Mouse (Mus musculus): Measurements from ENCODE around the gene Mpp3. TPM values are rescaled to one million over a fixed set of nuclear protein-coding genes. Genes with fewer than 3 reads are reported as not detected.

Gene Mpp3
- polyA plus RNA-seq, 1 experiment from 2014 or later, result 11.3 TPM

DNA sequence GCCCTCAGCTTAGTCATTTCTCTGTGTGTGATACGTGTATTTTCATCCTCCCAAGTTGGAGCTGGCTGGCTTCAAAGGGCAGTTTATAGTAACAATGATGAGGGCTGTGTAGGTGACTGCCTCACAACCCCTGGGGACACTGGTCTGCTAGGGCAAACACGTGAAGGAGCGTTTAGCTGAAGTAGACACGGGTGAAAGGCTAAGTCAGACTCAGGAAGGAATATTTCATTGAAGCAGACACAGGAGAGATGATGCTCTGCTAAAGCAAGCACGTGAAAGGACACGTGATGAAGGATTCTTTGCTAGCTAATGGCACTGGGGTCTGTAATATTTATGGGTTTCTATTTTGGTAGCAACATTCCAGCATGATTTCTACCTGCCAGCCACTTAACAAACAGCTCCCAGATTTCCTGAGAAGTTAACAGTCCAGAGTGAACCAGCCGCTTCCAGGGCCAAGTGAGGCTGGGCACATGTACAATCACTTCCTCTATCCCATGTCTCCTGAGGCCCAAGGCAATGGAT lies 16.5 kb upstream of the Mpp3 start:
- Histone ChIP-seq H3K9ac (ENCODE audit: low read length) (no peak overlapping the region), H3K4me1 (ENCODE audit: control insufficient read depth, insufficient read depth, low read length) (no peaks in the 10 kb centered on the region), H3K27me3 (ENCODE audit: control insufficient read depth, insufficient read depth, low read length) (no peaks in the 10 kb centered on the region), H3K36me3 (ENCODE audit: control insufficient read depth, insufficient read depth, low read length) (no peaks in the 10 kb centered on the region), H3K4me2 (ENCODE audit: low read depth, severe bottlenecking) (no peak overlapping the region), H3K27ac (replicated peaks; ENCODE audit: low read depth, low read length) (no peak overlapping the region), H3K4me3 (ENCODE audit: low read depth, low read length) (no peak overlapping the region), H3K9me3 (ENCODE audit: control insufficient read depth, low read length) (peaks cover 8% of the 10 kb centered on the region; the same call in 1 of the 2 replicates)
- ATAC-seq (ENCODE audit: insufficient number of reproducible peaks, low FRiP score, low TSS enrichment, low read depth) (no peak), DNase-seq (ENCODE audit: low spot score) (no peak)
- WGBS, result 87% methylated on average over 7 of the region's 7 CpGs

DNA sequence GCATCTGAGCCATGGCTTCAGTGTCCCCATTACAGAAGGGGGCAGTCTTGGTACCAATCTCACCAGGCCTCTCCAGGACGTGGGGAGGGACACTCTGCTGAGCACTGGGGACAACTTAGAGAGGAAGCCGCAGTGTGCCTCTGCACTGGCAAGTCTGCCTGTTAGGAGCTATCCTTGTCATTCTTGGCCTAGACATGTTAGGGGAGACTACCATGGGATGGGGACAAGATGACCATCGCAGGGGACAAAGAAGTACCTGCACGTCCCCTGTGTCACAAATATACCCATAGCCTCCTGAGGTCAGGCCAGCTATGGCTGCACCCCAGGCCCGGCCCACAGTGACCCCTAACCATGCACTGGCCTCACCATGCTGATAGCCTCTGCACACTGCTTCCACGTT lies 15.1 kb upstream of the Mpp3 start:
- no peaks in the 10 kb centered on the region for H3K27me3 ChIP-seq (ENCODE audit: control insufficient read depth, insufficient read depth, low read length)
- H3K27ac ChIP-seq (replicated peaks; ENCODE audit: low read depth, low read length), result no peak overlapping the region
- H3K4me2 ChIP-seq (ENCODE audit: low read depth, severe bottlenecking), result no peak overlapping the region
- ATAC-seq (ENCODE audit: insufficient number of reproducible peaks, low FRiP score, low TSS enrichment, low read depth), result no peak
- 88% methylated on average over 6 of the region's 6 CpGs for WGBS
- no peaks in the 10 kb centered on the region for H3K4me1 ChIP-seq (ENCODE audit: control insufficient read depth, insufficient read depth, low read length)
- no peaks in the 10 kb centered on the region for H3K36me3 ChIP-seq (ENCODE audit: control insufficient read depth, insufficient read depth, low read length)
- DNase-seq (ENCODE audit: low spot score), result no peak
- H3K4me3 ChIP-seq (ENCODE audit: low read depth, low read length), result no peak overlapping the region
- peaks cover 8% of the 10 kb centered on the region; the same call in 1 of the 2 replicates for H3K9me3 ChIP-seq (ENCODE audit: control insufficient read depth, low read length)
- no peak overlapping the region for H3K9ac ChIP-seq (ENCODE audit: low read length)

DNA sequence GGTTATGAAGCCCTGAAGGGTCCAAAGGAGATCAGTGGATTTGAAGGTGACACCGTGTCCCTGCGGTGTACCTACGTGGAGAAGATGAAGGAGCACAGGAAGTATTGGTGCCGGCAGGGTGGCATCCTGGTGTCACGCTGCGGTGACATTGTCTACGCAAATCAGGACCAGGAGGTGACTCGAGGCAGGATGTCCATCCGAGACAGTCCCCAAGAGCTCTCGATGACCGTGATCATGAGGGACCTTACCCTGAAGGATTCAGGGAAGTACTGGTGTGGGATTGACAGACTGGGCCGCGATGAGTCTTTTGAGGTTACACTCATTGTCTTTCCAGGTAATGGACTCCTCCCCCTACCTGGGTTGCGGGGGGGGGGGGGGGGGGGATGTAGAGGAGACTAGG lies 14.7 kb upstream of the Mpp3 start:
- Histone ChIP-seq H3K9me3 (ENCODE audit: control insufficient read depth, low read length) (peaks cover 8% of the 10 kb centered on the region; the same call in 1 of the 2 replicates), H3K27ac (replicated peaks; ENCODE audit: low read depth, low read length) (no peak overlapping the region), H3K9ac (ENCODE audit: low read length) (no peak overlapping the region), H3K36me3 (ENCODE audit: control insufficient read depth, insufficient read depth, low read length) (no peaks in the 10 kb centered on the region), H3K27me3 (ENCODE audit: control insufficient read depth, insufficient read depth, low read length) (no peaks in the 10 kb centered on the region), H3K4me3 (ENCODE audit: low read depth, low read length) (no peak overlapping the region), H3K4me2 (ENCODE audit: low read depth, severe bottlenecking) (no peak overlapping the region), H3K4me1 (ENCODE audit: control insufficient read depth, insufficient read depth, low read length) (no peaks in the 10 kb centered on the region)
- WGBS, result 87% methylated on average over 14 of the region's 14 CpGs
- DNase-seq (ENCODE audit: low spot score) (no peak), ATAC-seq (ENCODE audit: insufficient number of reproducible peaks, low FRiP score, low TSS enrichment, low read depth) (no peak)

DNA sequence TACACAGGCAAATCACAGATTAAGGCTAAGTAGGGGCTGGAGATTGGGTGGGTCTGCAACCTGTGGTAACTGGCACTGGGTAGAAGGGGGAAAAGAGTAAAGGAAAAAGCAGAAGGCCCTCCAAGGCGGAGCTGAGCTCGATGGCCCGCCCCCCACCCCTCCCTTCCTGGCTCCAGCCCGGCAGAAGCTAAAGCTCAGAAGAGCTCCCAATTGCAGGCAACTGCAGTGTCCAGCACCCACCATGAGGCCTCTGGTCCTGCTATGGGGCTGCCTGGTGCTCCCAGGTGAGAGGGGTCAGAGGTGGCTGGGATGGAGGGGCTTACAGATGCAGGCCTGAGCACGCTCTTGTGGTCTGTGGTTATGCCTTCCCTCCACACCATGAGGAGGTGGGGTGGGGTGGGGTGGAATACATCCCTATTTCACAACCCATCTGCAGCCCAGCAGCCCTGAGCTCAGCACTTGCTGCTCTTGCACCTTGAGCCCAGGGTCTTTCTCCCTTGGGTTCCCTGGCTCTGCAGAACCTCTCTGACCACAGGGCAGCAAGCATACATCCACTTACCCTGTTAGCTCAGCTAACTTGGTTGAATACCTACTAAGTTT lies 13.2 kb upstream of the Mpp3 start, which contains the start of gene Cd300lg:
TSS of gene Cd300lg (plus strand) at position 160 of the 600 bp plus-strand sequence.
- no peaks in the 10 kb centered on the region for H3K27me3 ChIP-seq (ENCODE audit: control insufficient read depth, insufficient read depth, low read length)
- no peak within 1 kb of the TSS for H3K4me3 ChIP-seq (ENCODE audit: low read depth, low read length)
- ATAC-seq (ENCODE audit: insufficient number of reproducible peaks, low FRiP score, low TSS enrichment, low read depth), result no peak
- 58% methylated on average over 5 of the region's 5 CpGs for WGBS
- no peaks in the 10 kb centered on the region for H3K36me3 ChIP-seq (ENCODE audit: control insufficient read depth, insufficient read depth, low read length)
- no peak within 1 kb of the TSS for H3K4me2 ChIP-seq (ENCODE audit: low read depth, severe bottlenecking)
- H3K9ac ChIP-seq (ENCODE audit: low read length), result no peak within 1 kb of the TSS
- no peak within 1 kb of the TSS for H3K27ac ChIP-seq (replicated peaks; ENCODE audit: low read depth, low read length)
- peaks cover 8% of the 10 kb centered on the region; the same call in 1 of the 2 replicates for H3K9me3 ChIP-seq (ENCODE audit: control insufficient read depth, low read length)
- no peak for DNase-seq (ENCODE audit: low spot score)
- H3K4me1 ChIP-seq (ENCODE audit: control insufficient read depth, insufficient read depth, low read length), result no peaks in the 10 kb centered on the region

DNA sequence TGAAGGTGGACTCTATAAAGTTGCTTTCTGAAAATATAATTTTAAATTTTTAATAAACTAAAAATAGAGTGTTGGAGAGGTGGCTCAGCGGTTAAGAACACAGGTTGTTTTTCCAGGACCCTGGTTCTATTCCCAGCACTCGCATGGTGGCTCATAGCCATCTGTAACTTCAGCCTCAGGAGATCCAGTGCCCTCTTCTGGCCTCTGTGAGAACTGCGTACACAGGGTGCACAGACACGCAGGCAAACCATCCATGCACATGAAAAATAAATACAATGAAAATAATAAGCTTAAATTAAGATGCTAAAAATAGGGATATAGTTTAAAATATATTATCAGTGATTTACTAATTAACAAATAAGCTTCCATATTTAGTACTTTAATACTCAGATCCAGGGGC lies 12.4 kb upstream of the Mpp3 start:
- no peaks in the 10 kb centered on the region for H3K4me1 ChIP-seq (ENCODE audit: control insufficient read depth, insufficient read depth, low read length)
- H3K36me3 ChIP-seq (ENCODE audit: control insufficient read depth, insufficient read depth, low read length), result no peaks in the 10 kb centered on the region
- no peak for DNase-seq (ENCODE audit: low spot score)
- H3K9me3 ChIP-seq (ENCODE audit: control insufficient read depth, low read length), result peaks cover 5% of the 10 kb centered on the region; the same call in 1 of the 2 replicates
- 63% methylated on average over 4 of the region's 4 CpGs for WGBS
- H3K4me2 ChIP-seq (ENCODE audit: low read depth, severe bottlenecking), result no peak overlapping the region
- ATAC-seq (ENCODE audit: insufficient number of reproducible peaks, low FRiP score, low TSS enrichment, low read depth), result no peak
- no peak overlapping the region for H3K4me3 ChIP-seq (ENCODE audit: low read depth, low read length)
- no peak overlapping the region for H3K9ac ChIP-seq (ENCODE audit: low read length)
- no peak overlapping the region for H3K27ac ChIP-seq (replicated peaks; ENCODE audit: low read depth, low read length)
- H3K27me3 ChIP-seq (ENCODE audit: control insufficient read depth, insufficient read depth, low read length), result no peaks in the 10 kb centered on the region

DNA sequence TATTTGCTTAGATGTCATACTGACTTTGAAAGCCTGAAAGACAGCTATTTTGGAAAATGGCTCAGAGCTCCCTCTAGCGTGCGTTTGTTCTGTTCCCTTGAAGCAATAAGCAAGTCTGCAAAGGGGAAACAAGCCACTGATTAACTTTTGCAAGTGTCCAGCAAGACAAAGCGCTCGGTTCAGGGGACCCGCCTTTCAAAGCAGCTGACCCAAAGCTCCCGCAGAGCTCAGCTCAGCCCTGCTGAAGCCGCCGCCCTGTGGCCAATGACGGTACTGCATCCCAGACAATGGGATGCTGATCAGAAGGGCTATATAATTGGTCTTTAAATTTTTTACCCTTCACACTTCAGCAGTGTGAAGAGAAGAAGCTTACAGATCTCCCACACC lies 11.9 kb upstream of the Mpp3 start:
- peak; percentile 95 for DNase-seq (ENCODE audit: low spot score)
- WGBS, result 1% methylated on average over 9 of the region's 9 CpGs
- H3K4me2 ChIP-seq (ENCODE audit: low read depth, severe bottlenecking), result no peak overlapping the region

DNA sequence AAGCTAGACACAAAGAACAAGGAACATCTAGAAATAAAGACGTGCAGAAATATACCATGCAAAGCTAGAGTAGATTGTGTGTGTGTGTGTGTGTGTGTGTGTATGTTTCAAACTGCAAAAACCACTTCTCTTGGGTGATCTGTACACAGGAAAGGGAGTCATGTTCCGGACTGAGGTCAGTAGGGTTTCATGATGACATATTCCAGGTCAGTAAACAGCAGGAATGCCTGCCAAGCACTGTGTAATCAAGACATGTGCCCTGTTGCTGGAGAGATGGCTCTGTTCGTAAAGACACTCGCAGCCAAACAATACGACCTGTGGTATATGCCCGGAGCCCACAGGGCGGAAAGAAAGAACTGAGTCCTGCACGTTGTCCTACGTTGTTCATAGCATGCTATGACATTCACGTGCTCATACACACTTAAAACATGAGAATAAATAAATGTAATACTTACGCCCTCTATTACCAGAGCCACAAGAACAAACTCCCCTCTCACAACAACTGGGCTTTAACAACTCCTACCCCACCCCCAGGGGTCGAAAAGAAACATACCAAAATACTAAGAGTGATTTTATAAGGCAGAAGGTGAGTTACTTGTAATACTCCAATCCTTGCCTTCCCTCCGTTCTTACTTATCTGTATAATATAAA lies 11.4 kb upstream of the Mpp3 start:
- Histone ChIP-seq H3K36me3 (ENCODE audit: control insufficient read depth, insufficient read depth, low read length) (no peaks in the 10 kb centered on the region), H3K4me1 (ENCODE audit: control insufficient read depth, insufficient read depth, low read length) (no peaks in the 10 kb centered on the region), H3K27me3 (ENCODE audit: control insufficient read depth, insufficient read depth, low read length) (no peaks in the 10 kb centered on the region), H3K27ac (replicated peaks; ENCODE audit: low read depth, low read length) (no peak overlapping the region), H3K4me3 (ENCODE audit: low read depth, low read length) (no peak overlapping the region), H3K9me3 (ENCODE audit: control insufficient read depth, low read length) (no peaks in the 10 kb centered on the region), H3K9ac (ENCODE audit: low read length) (no peak overlapping the region), H3K4me2 (ENCODE audit: low read depth, severe bottlenecking) (no peak overlapping the region)
- ATAC-seq (ENCODE audit: insufficient number of reproducible peaks, low FRiP score, low TSS enrichment, low read depth), result no peak
- DNase-seq (ENCODE audit: low spot score), result no peak
- WGBS, result 75% methylated on average over 13 of the region's 13 CpGs

More for the DNA sequence above, 11.9 kb upstream of the Mpp3 start:
- Histone ChIP-seq H3K4me1 (ENCODE audit: control insufficient read depth, insufficient read depth, low read length) (no peaks in the 10 kb centered on the region), H3K27ac (replicated peaks; ENCODE audit: low read depth, low read length) (no peak overlapping the region), H3K36me3 (ENCODE audit: control insufficient read depth, insufficient read depth, low read length) (no peaks in the 10 kb centered on the region), H3K27me3 (ENCODE audit: control insufficient read depth, insufficient read depth, low read length) (no peaks in the 10 kb centered on the region), H3K4me3 (ENCODE audit: low read depth, low read length) (no peak overlapping the region), H3K9me3 (ENCODE audit: control insufficient read depth, low read length) (peaks cover 1% of the 10 kb centered on the region; the same call in 1 of the 2 replicates), H3K9ac (ENCODE audit: low read length) (no peak overlapping the region)
- ATAC-seq (ENCODE audit: insufficient number of reproducible peaks, low FRiP score, low TSS enrichment, low read depth), result peak; percentile 78

DNA sequence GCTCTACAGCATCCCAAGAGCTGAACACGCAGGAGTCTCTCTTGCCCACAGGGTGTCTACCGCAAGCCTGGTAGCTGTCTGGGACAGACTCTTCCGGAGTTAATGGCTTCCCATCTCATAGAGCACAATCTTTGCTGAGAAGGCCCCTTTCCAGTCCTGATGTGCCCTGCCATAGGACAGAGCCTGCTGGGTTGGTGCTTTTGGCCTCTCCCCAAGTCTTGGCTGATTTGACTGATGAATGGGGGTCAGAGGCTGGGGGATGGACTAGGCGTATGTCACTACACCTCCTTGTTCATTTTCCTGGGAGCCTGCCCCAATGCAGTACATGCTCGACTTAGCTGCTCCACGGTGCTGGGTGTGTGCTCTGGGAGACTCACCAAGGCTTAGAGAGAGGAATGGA lies 9.5 kb upstream of the Mpp3 start:
- no peaks in the 10 kb centered on the region for H3K27me3 ChIP-seq (ENCODE audit: control insufficient read depth, insufficient read depth, low read length)
- no peak overlapping the region for H3K4me3 ChIP-seq (ENCODE audit: low read depth, low read length)
- ATAC-seq (ENCODE audit: insufficient number of reproducible peaks, low FRiP score, low TSS enrichment, low read depth) (no peak), DNase-seq (ENCODE audit: low spot score) (no peak)
- no peak overlapping the region for H3K27ac ChIP-seq (replicated peaks; ENCODE audit: low read depth, low read length)
- no peaks in the 10 kb centered on the region for H3K36me3 ChIP-seq (ENCODE audit: control insufficient read depth, insufficient read depth, low read length)
- no peaks in the 10 kb centered on the region for H3K9me3 ChIP-seq (ENCODE audit: control insufficient read depth, low read length)
- no peak overlapping the region for H3K4me2 ChIP-seq (ENCODE audit: low read depth, severe bottlenecking)
- no peaks in the 10 kb centered on the region for H3K4me1 ChIP-seq (ENCODE audit: control insufficient read depth, insufficient read depth, low read length)
- 78% methylated on average over 6 of the region's 6 CpGs for WGBS
- no peak overlapping the region for H3K9ac ChIP-seq (ENCODE audit: low read length)
